Mouse (Mus musculus) layer of hippocampus, adult 9-10 months (tissue): ENCODE results near the gene Shkbp1.

ENCODE experiments used
- DNase-seq: peaks from one replicate; pipeline ENCODE4 v3.0.0; 2022; ENCODE audit warnings: low spot score

Shkbp1 gene

GRCm38 (mm10) chr7:27310306-27310705 is 45.5 kb downstream of the Shkbp1 start:
- DNase-seq: no peak

GRCm38 (mm10) chr7:27309832-27310231 is 46.0 kb downstream of the Shkbp1 start:
- no peak for DNase-seq

- DNase-seq: no peak
Measured at GRCm38 (mm10) chr7:27308821-27309549, 46.8 kb downstream of the Shkbp1 start.

GRCm38 (mm10) chr7:27307551-27307950 is 48.3 kb downstream of the Shkbp1 start:
- DNase-seq: no peak

- DNase-seq: no peak
Measured at GRCm38 (mm10) chr7:27306161-27307160, 49.4 kb downstream of the Shkbp1 start.

GRCm38 (mm10) chr7:27305091-27305730 is 50.6 kb downstream of the Shkbp1 start:
- DNase-seq: no peak

- DNase-seq: peak; percentile 56
Measured at GRCm38 (mm10) chr7:27302172-27302571, 53.6 kb downstream of the Shkbp1 start.

- no peak for DNase-seq
Measured at GRCm38 (mm10) chr7:27300801-27301200, 55.0 kb downstream of the Shkbp1 start.

- no peak for DNase-seq
Measured at GRCm38 (mm10) chr7:27300351-27300750, 55.5 kb downstream of the Shkbp1 start.

- no peak for DNase-seq
Measured at GRCm38 (mm10) chr7:27298816-27299215, 57.0 kb downstream of the Shkbp1 start.

- DNase-seq: no peak
Measured at GRCm38 (mm10) chr7:27298033-27298610, 57.7 kb downstream of the Shkbp1 start.

GRCm38 (mm10) chr7:27296518-27296917 is 59.3 kb downstream of the Shkbp1 start:
- no peak for DNase-seq

- DNase-seq: no peak
Measured at GRCm38 (mm10) chr7:27295956-27296355, 59.9 kb downstream of the Shkbp1 start.
